Mouse (Mus musculus) frontal cortex, postnatal 36 days (tissue): Measurements from ENCODE around the gene Cebpa.

ENCODE experiments used
- DNase-seq, 2 experiments: peaks; one replicate each; pipeline ENCODE4 v3.0.0; 2022; ENCODE audit warnings: low spot score in 2 of 2

The Cebpa gene

GRCm38 (mm10) chr7:35146269-35146668 lies 27.2 kb downstream of the Cebpa start:
- no peak for DNase-seq

GRCm38 (mm10) chr7:35149616-35150433 lies 30.7 kb downstream of the Cebpa start:
- DNase-seq, result no peak

GRCm38 (mm10) chr7:35150860-35151259 lies 31.8 kb downstream of the Cebpa start:
- no peak for DNase-seq

- DNase-seq, result no peak
Observed at GRCm38 (mm10) chr7:35154449-35154848, 35.4 kb downstream of the Cebpa start.

GRCm38 (mm10) chr7:35156561-35157477 lies 37.7 kb downstream of the Cebpa start:
- DNase-seq, result no peak

GRCm38 (mm10) chr7:35157512-35157911 lies 38.4 kb downstream of the Cebpa start:
- DNase-seq, result no peak

- no peak for DNase-seq
Observed at GRCm38 (mm10) chr7:35162443-35162842, 43.4 kb downstream of the Cebpa start.

- DNase-seq, result no peak
Observed at GRCm38 (mm10) chr7:35163600-35163999, 44.5 kb downstream of the Cebpa start.

GRCm38 (mm10) chr7:35164131-35164530 lies 45.0 kb downstream of the Cebpa start:
- no peak for DNase-seq

- DNase-seq, result no peak
Observed at GRCm38 (mm10) chr7:35166988-35167387, 47.9 kb downstream of the Cebpa start.

GRCm38 (mm10) chr7:35167925-35168324 lies 48.8 kb downstream of the Cebpa start:
- DNase-seq, result no peak

- DNase-seq, result peak; percentile 87 to 91
Observed at GRCm38 (mm10) chr7:35169341-35169740, 50.2 kb downstream of the Cebpa start.
